In the genomic region with DNA sequence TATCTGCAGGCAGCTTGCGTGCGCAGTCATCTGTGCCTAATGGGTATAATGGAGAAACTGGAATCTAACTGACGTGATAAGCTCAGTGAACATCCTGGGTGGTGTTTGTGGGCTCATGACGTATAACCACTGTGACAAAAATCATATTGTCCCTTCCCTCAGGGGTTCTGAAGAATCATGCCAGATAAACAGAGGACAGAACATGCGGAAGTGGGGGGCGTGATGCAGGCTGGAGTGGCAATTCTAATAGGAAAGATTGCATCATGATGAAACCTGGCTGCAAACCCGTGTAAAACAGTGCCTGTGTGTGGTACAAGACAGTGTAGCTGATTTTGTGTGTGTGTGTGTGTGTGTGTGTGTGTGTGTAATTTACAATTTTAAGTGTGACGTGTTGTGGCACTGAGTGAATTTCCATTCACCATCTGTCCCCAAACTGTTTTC, we compare ENCODE assay signal across 15 mouse cellular contexts.
A peak's percentile ranks its signal among the peaks of the same experiment; 100 is the strongest.
DNase-seq lines count a peak whose midpoint lies in the region; ATAC-seq lines count a peak whose summit lies in the region.
"Had no signal": no experiment of that assay in that cellular context is flagged by ENCODE, and none has a peak within 500 bp of the region (broad histone marks: within the 10 kb centered on the region; RNA-seq: fewer than 3 reads in every experiment).

No protein-coding gene starts in this region.

- H3K4me2 ChIP-seq in forebrain, embryonic 16.5 days (ENCODE audit: low read length), result no peak overlapping the region
- H3K4me2 ChIP-seq: midbrain, embryonic 12.5 days had no signal

- H3K4me3 ChIP-seq in forebrain, embryonic 16.5 days (replicated peaks; ENCODE audit: low read length), result no peak overlapping the region
- H3K4me3 ChIP-seq in forebrain, embryonic 10.5 days, result no peak overlapping the region
- H3K4me3 ChIP-seq: midbrain, embryonic 12.5 days had no signal

- no peak overlapping the region for H3K27ac ChIP-seq in forebrain, embryonic 16.5 days (ENCODE audit: low read length)
- no peak overlapping the region for H3K27ac ChIP-seq in forebrain, embryonic 10.5 days
- H3K27ac ChIP-seq: kidney, postnatal 0 days; midbrain, embryonic 12.5 days had no signal

- intact Hi-C loops in gastrocnemius, postnatal 36 days (cut with DNase I), result no loop called here

- 0 out of 2 replicates have a peak, but pooled peaks cover 3% of the 10 kb centered on the region for H3K9me3 ChIP-seq in forebrain, embryonic 16.5 days (ENCODE audit: control insufficient read depth, low read length)
- peaks cover 4% of the 10 kb centered on the region for H3K9me3 ChIP-seq in forebrain, embryonic 10.5 days
- H3K9me3 ChIP-seq: midbrain, embryonic 12.5 days had no signal

- H3K27me3 ChIP-seq in forebrain, embryonic 16.5 days (replicated peaks; ENCODE audit: control insufficient read depth, insufficient read depth, low read length), result no peaks in the 10 kb centered on the region
- H3K27me3 ChIP-seq in forebrain, embryonic 10.5 days (ENCODE audit: poor library complexity, severe bottlenecking), result no peaks in the 10 kb centered on the region
- H3K27me3 ChIP-seq: midbrain, embryonic 12.5 days had no signal

- H3K36me3 ChIP-seq in forebrain, embryonic 16.5 days (ENCODE audit: control insufficient read depth, insufficient read depth), result no peaks in the 10 kb centered on the region
- no peaks in the 10 kb centered on the region for H3K36me3 ChIP-seq in forebrain, embryonic 10.5 days (replicated peaks)
- H3K36me3 ChIP-seq: midbrain, embryonic 12.5 days had no signal

- DNase-seq in forebrain, embryonic 10.5 days (ENCODE audit: extremely low spot score, low spot score), result no peak
- peak; percentile 18 to 32 for DNase-seq in right cerebral cortex, adult 2 months (ENCODE audit: low spot score in 2 of 2)
- DNase-seq in right cerebral cortex, adult 18-20 months, result no peak
- DNase-seq in layer of hippocampus, adult 8-10 months (ENCODE audit: low spot score in 2 of 2), result peak; percentile 41 to 57
- peak; percentile 28 for DNase-seq in telencephalon, adult 2 months (ENCODE audit: low read depth, low spot score)
- no peak for DNase-seq in gastrocnemius, postnatal 36 days
- DNase-seq: heart, adult 11 months; liver, postnatal 0 days; lung, postnatal 36 days; thymus, postnatal 14 days had no signal

- ATAC-seq in forebrain, embryonic 16.5 days, result peak; percentile 45
- ATAC-seq: activated CD4-positive, CD25-positive, alpha-beta regulatory T cell, adult 4 months; CD4-positive, CD25-positive, alpha-beta regulatory T cell, adult 4 months; liver, postnatal 0 days had no signal

- WGBS in forebrain, embryonic 16.5 days, result 71% methylated on average over 8 of the region's 8 CpGs
- 92% methylated on average over 8 of the region's 8 CpGs for WGBS in forebrain, embryonic 10.5 days

- H3K9ac ChIP-seq in forebrain, embryonic 16.5 days (replicated peaks; ENCODE audit: low read depth, low read length), result no peak overlapping the region
- H3K9ac ChIP-seq: liver, postnatal 0 days; midbrain, embryonic 12.5 days had no signal

- H3K4me1 ChIP-seq in forebrain, embryonic 16.5 days (replicated peaks; ENCODE audit: control insufficient read depth, insufficient read depth, low read length), result peaks cover 6% of the 10 kb centered on the region; the same call in 1 of the 2 replicates
- H3K4me1 ChIP-seq in forebrain, embryonic 10.5 days, result no peaks in the 10 kb centered on the region
- H3K4me1 ChIP-seq: midbrain, embryonic 12.5 days had no signal

Comparison
In these comparisons a context has a peak if more than half of its experiments do, and no peak if none do; other contexts are left out.
1. DNase-seq: peak in right cerebral cortex, adult 2 months (2 of 2), layer of hippocampus, adult 8-10 months (2 of 2) and telencephalon, adult 2 months (single experiment); none in forebrain, embryonic 10.5 days (single experiment), right cerebral cortex, adult 18-20 months (single experiment) and gastrocnemius, postnatal 36 days (0 of 2).